Mouse (Mus musculus): ENCODE data around the gene Elovl2.
"Not testable (repeated sequence)": the region's sequence is repeated elsewhere in the genome, so short reads cannot be mapped to it uniquely, and the experiment has no call there.

Elovl2 gene

GRCm38 (mm10) chr13:41220304-41220834 lies at the start of gene Elovl2:
Gene Elovl2, minus strand, starts transcription at chr13:41220405.
- DNase-seq (ENCODE audit: low read depth, low spot score): peak; percentile 81

- no peak for DNase-seq (ENCODE audit: low read depth, low spot score)
Observed at GRCm38 (mm10) chr13:41267827-41268408, 47.7 kb upstream of the Elovl2 start.

- DNase-seq (ENCODE audit: low read depth, low spot score): no peak
Observed at GRCm38 (mm10) chr13:41263304-41264006, 43.2 kb upstream of the Elovl2 start.

GRCm38 (mm10) chr13:41261617-41262016 lies 41.4 kb upstream of the Elovl2 start:
- DNase-seq (ENCODE audit: low read depth, low spot score): not testable (repeated sequence)

- no peak for DNase-seq (ENCODE audit: low read depth, low spot score)
Observed at GRCm38 (mm10) chr13:41257851-41258250, 37.6 kb upstream of the Elovl2 start.

GRCm38 (mm10) chr13:41256962-41257361 lies 36.8 kb upstream of the Elovl2 start:
- no peak for DNase-seq (ENCODE audit: low read depth, low spot score)

- no peak for DNase-seq (ENCODE audit: low read depth, low spot score)
Observed at GRCm38 (mm10) chr13:41256126-41256525, 35.9 kb upstream of the Elovl2 start.

- DNase-seq (ENCODE audit: low read depth, low spot score): no peak
Observed at GRCm38 (mm10) chr13:41252736-41253135, 32.5 kb upstream of the Elovl2 start.

- no peak for DNase-seq (ENCODE audit: low read depth, low spot score)
Observed at GRCm38 (mm10) chr13:41252141-41252540, 31.9 kb upstream of the Elovl2 start.

GRCm38 (mm10) chr13:41251667-41252066 lies 31.5 kb upstream of the Elovl2 start:
- no peak for DNase-seq (ENCODE audit: low read depth, low spot score)

GRCm38 (mm10) chr13:41251232-41251631 lies 31.0 kb upstream of the Elovl2 start:
- not testable (repeated sequence) for DNase-seq (ENCODE audit: low read depth, low spot score)

- DNase-seq (ENCODE audit: low read depth, low spot score): no peak
Observed at GRCm38 (mm10) chr13:41250318-41250981, 30.2 kb upstream of the Elovl2 start.

GRCm38 (mm10) chr13:41249538-41250317 lies 29.5 kb upstream of the Elovl2 start, which contains the start of gene Smim13:
Gene Smim13, plus strand, starts transcription at chr13:41249844.
- peak; percentile 98 for DNase-seq (ENCODE audit: low read depth, low spot score)

- DNase-seq (ENCODE audit: low read depth, low spot score): no peak
Observed at GRCm38 (mm10) chr13:41248751-41249520, 28.7 kb upstream of the Elovl2 start.

- DNase-seq (ENCODE audit: low read depth, low spot score): no peak
Observed at GRCm38 (mm10) chr13:41244306-41244830, 24.2 kb upstream of the Elovl2 start.

- no peak for DNase-seq (ENCODE audit: low read depth, low spot score)
Observed at GRCm38 (mm10) chr13:41241557-41241956, 21.4 kb upstream of the Elovl2 start.

GRCm38 (mm10) chr13:41238805-41239130 lies 18.6 kb upstream of the Elovl2 start:
- DNase-seq (ENCODE audit: low read depth, low spot score): peak; percentile 73

GRCm38 (mm10) chr13:41238035-41238804 lies 18.0 kb upstream of the Elovl2 start:
- DNase-seq (ENCODE audit: low read depth, low spot score): no peak

- no peak for DNase-seq (ENCODE audit: low read depth, low spot score)
Observed at GRCm38 (mm10) chr13:41235845-41236741, 15.9 kb upstream of the Elovl2 start.
